Mouse (Mus musculus) forebrain, embryonic 14.5 days (tissue): Measurements from ENCODE around the gene Thap12. TPM values are rescaled to one million over a fixed set of nuclear protein-coding genes. Genes with fewer than 3 reads are reported as not detected.

Experiments used
- ATAC-seq: fragments of 200-750 bp; cut with Nextera tagmentation; 2 replicates; pipeline ENCODE4 v1.8.0; 2017; ENCODE audit warnings: mild to moderate bottlenecking, moderate library complexity
- DNase-seq: peaks from one replicate; pipeline ENCODE4 v3.0.0-alpha.2; 2015; ENCODE audit warnings: low spot score
- H3K27ac ChIP-seq: fragments of 300-500 bp; sonication (generic); 2 replicates; pipeline ENCODE4 v1.5.1; 2014; ENCODE audit warnings: low read depth, mild to moderate bottlenecking, control low read depth, low read length, moderate library complexity
- H3K27me3 ChIP-seq: fragments of 300-500 bp; sonication (generic); replicated peaks from 2 replicates; pipeline ENCODE4 v1.6.1; 2014; ENCODE audit warnings: low read length, control low read depth, mixed read lengths; ENCODE audit not compliant: control insufficient read depth, insufficient read depth
- H3K36me3 ChIP-seq: fragments of 300-500 bp; sonication (generic); 2 replicates; pipeline ENCODE4 v1.6.1; 2014; ENCODE audit warnings: low read length, control low read depth; ENCODE audit not compliant: control insufficient read depth, insufficient read depth
- H3K4me1 ChIP-seq: fragments of 300-500 bp; sonication (generic); 2 replicates; pipeline ENCODE4 v1.6.1; 2014; ENCODE audit warnings: antibody characterized with exemption, low read length, control low read depth; ENCODE audit not compliant: control insufficient read depth, insufficient read depth
- H3K4me2 ChIP-seq: fragments of 300-500 bp; sonication (generic); 2 replicates; pipeline ENCODE4 v1.6.1; 2014; ENCODE audit warnings: mild to moderate bottlenecking, control low read depth, low read length
- H3K4me3 ChIP-seq: fragments of 300-500 bp; sonication (generic); 2 replicates; pipeline ENCODE4 v1.5.1; 2014; ENCODE audit warnings: low read depth, low read length, control low read depth
- H3K9ac ChIP-seq: fragments of 300-500 bp; sonication (generic); 2 replicates; pipeline ENCODE4 v1.6.1; 2014; ENCODE audit warnings: mild to moderate bottlenecking, low read length, control low read depth, moderate library complexity
- H3K9me3 ChIP-seq: fragments of 300-500 bp; sonication (generic); replicated peaks from 2 replicates; pipeline ENCODE4 v1.6.1; 2016; ENCODE audit warnings: low read length, control low read depth, mixed read lengths; ENCODE audit not compliant: control insufficient read depth
- WGBS: fragments of 180-500 bp; shearing (Covaris S2); extraction: QIAGEN DNeasy Blood & Tissue Kit; methylation state at CpG from one replicate; pipeline ENCODE4 v1.1.7; 2014; 5-methylcytosine and 5-hydroxymethylcytosine counted together
- polyA plus RNA-seq: library from polyadenylated mRNA; unstranded; fragments of >200 nt; fragmentation: Nextera tagmentation; extraction: Ambion mirVana; gene quantifications from 2 replicates; pipeline ENCODE4 v1.2.1, GENCODE M21; 2014

Thap12 gene
- polyA plus RNA-seq, 1 experiment from 2014 or later: 42.5 TPM

DNA sequence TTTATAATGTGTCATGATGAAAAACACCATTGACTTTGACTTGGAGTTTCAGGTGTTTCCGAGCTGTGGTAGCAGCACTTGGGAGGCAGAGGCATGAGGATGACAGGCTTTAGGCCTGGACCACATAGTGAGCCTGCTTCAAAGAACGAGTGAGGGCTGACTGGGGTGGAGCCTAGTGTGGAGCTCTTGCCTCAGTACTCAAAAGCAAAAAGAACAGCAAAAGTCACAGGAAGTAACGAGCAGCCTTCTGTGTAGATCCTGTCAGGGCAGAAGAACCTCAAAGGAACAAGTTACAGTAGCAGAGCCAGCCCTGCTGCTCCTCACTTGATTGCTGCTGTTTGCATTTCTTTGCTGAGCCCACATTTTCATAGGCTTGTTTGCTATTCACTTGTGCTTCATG, 14.5 kb downstream of the Thap12 start:
- no peak for DNase-seq
- Histone ChIP-seq H3K27ac (no peak overlapping the region), H3K27me3 (no peaks in the 10 kb centered on the region), H3K9ac (no peak overlapping the region), H3K4me2 (no peak overlapping the region), H3K4me3 (no peak overlapping the region), H3K9me3 (no peaks in the 10 kb centered on the region), H3K36me3 (peaks cover 55% of the 10 kb centered on the region), H3K4me1 (0 out of 2 replicates have a peak, but pooled peaks cover 4% of the 10 kb centered on the region)
- ATAC-seq: no peak
- WGBS: 68% methylated on average over 3 of the region's 3 CpGs

DNA sequence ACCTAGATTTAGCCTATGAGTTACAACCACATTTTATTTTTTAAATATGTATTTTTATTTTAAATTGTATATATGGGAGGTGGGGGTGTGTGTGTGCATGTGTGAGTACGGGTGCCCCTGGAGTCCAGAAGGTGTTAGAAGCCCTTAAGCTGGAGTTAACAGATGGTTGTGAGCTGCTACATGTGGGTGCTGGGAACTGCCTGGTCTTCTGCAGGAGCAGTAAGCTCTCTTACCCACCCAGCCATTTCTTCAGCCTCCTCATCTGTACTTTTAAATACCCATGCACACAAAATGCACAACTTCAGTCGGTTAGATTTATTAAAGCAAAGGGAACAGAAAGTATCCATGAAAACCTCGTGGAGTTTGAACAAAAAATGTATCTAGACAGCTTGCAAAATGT, 16.9 kb downstream of the Thap12 start:
- H3K9ac ChIP-seq: no peak overlapping the region
- H3K36me3 ChIP-seq: peaks cover 36% of the 10 kb centered on the region
- no peak for ATAC-seq
- H3K4me1 ChIP-seq: 0 out of 2 replicates have a peak, but pooled peaks cover 4% of the 10 kb centered on the region
- no peaks in the 10 kb centered on the region for H3K9me3 ChIP-seq
- H3K27ac ChIP-seq: no peak overlapping the region
- 89% methylated on average over 3 of the region's 3 CpGs for WGBS
- no peak for DNase-seq
- H3K4me3 ChIP-seq: no peak overlapping the region
- no peaks in the 10 kb centered on the region for H3K27me3 ChIP-seq
- no peak overlapping the region for H3K4me2 ChIP-seq

DNA sequence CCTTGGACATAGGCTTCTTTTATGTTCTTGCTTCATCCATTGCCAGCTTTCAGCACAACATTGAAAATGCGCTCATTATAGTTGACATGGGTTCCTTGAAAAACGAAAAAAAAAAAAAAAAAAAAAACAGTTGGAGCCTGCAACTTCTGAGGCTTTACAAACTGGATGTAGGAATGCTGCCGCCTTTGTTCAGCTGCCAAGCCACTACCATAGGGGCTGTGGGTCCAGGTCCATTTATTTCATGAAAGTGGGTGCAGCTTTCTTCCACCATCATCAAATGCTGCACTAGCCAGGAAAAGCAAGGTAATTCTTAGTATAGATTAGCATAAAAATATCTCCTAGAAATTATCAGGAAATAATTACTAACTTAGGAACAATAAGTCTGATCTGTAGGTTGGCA, 17.8 kb downstream of the Thap12 start:
- ATAC-seq (no peak), DNase-seq (peak; percentile 60)
- H3K36me3 ChIP-seq: peaks cover 26% of the 10 kb centered on the region
- no peak overlapping the region for H3K9ac ChIP-seq
- H3K4me2 ChIP-seq: no peak overlapping the region
- H3K27me3 ChIP-seq: no peaks in the 10 kb centered on the region
- 22% methylated on average over 3 of the region's 3 CpGs for WGBS
- H3K4me3 ChIP-seq: no peak overlapping the region
- H3K9me3 ChIP-seq: no peaks in the 10 kb centered on the region
- no peak overlapping the region for H3K27ac ChIP-seq
- 0 out of 2 replicates have a peak, but pooled peaks cover 4% of the 10 kb centered on the region for H3K4me1 ChIP-seq

DNA sequence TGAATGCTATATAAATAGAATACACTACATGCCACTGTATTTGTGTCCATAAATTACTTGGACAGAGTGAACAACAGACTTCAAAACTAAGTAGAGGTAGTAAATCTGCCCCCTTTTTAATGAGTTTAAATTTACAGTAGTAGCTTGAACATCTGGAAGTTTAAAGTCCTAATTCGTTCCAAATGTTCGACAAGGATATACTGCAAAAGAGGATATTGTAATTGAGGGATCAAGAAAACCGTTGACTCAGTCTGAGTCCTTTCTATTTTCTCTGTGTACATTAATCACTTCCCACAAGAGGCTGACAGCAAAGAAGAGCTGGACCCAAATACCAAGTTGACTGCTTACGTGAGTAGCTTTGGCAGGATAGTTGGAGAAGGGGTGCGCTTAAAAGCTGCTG, 18.3 kb downstream of the Thap12 start:
- DNase-seq (no peak), ATAC-seq (no peak)
- H3K27me3 ChIP-seq: no peaks in the 10 kb centered on the region
- 0 out of 2 replicates have a peak, but pooled peaks cover 4% of the 10 kb centered on the region for H3K4me1 ChIP-seq
- H3K36me3 ChIP-seq: peaks cover 22% of the 10 kb centered on the region
- 67% methylated on average over 5 of the region's 5 CpGs for WGBS
- H3K27ac ChIP-seq: no peak overlapping the region
- H3K9ac ChIP-seq: no peak overlapping the region
- H3K4me2 ChIP-seq: no peak overlapping the region
- H3K4me3 ChIP-seq: no peak overlapping the region
- no peaks in the 10 kb centered on the region for H3K9me3 ChIP-seq

DNA sequence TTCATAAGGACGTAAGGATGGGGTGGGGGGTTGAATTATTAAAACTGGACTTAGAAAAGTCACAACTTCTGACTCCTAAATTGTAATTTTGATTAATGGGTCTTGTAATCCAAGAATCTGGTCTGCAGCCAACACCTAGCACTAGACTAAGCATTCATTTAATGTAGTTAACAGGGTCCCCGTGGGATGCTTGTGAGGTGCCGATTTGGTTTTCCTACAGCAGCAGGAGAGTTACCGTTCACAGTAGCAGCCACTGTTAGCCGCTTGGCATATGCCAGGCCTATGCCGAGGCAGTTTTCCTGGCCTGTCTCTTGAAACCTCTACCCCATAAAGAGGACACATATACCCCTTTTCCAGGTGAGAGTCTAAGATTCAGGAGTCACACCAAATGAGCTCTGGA, 18.7 kb downstream of the Thap12 start:
- Histone ChIP-seq H3K27ac (no peak overlapping the region), H3K9ac (no peak overlapping the region), H3K27me3 (no peaks in the 10 kb centered on the region), H3K36me3 (peaks cover 17% of the 10 kb centered on the region), H3K4me2 (no peak overlapping the region), H3K4me3 (no peak overlapping the region), H3K4me1 (0 out of 2 replicates have a peak, but pooled peaks cover 4% of the 10 kb centered on the region), H3K9me3 (no peaks in the 10 kb centered on the region)
- no peak for DNase-seq
- ATAC-seq: no peak
- 58% methylated on average over 6 of the region's 6 CpGs for WGBS

DNA sequence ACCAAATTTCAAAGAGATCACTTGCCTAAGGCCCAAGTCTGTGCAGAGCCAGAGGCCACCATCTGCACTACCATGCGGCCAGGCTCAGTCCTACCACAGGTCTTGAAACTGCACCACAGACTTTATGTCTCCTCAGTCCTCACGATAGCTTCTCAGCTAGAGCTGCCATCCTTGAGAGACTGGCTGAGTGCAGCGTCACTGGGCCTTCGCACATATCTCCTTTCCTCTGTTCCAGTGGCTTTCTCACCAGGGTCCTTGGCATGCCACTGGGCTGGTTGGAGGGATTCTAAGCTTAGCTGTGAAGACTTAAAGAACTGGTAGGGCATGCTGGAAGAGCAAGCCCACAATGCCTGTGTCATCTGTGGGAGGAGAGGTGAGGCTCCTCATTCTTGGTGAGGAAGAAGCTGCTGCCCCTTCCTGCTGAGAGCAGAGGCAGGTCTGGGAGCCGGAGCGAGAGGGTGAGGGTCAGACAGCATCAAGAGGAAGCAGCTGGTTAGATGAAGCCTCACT, 22.8 kb downstream of the Thap12 start:
- Histone ChIP-seq H3K36me3 (no peaks in the 10 kb centered on the region), H3K4me1 (no peaks in the 10 kb centered on the region), H3K27ac (no peak overlapping the region), H3K27me3 (no peaks in the 10 kb centered on the region), H3K9me3 (no peaks in the 10 kb centered on the region), H3K4me2 (no peak overlapping the region), H3K4me3 (no peak overlapping the region), H3K9ac (no peak overlapping the region)
- no peak for DNase-seq
- no peak for ATAC-seq
- WGBS: 90% methylated on average over 6 of the region's 6 CpGs

DNA sequence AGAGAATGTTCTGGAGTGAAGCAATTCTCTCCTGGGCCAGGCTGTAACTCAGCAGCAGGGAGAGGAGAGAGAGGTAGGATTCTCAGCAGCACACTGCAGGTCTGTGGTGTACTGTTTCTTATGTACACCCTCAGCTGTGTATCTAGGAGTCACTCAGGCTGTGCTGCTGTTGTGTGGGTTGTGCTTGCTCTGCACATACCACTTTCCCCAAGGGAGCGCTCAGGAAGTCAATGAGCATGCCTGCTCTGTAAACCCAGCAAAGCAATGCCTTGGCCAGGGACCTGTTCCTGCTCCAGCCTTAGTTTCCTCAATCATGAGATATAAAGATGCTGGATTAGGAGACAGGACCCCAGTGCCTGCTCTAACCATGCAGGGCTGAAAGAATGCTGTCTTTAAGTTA, 25.1 kb downstream of the Thap12 start:
- Histone ChIP-seq H3K36me3 (no peaks in the 10 kb centered on the region), H3K4me2 (no peak overlapping the region), H3K4me1 (no peaks in the 10 kb centered on the region), H3K27ac (no peak overlapping the region), H3K4me3 (no peak overlapping the region), H3K9ac (no peak overlapping the region), H3K9me3 (no peaks in the 10 kb centered on the region), H3K27me3 (no peaks in the 10 kb centered on the region)
- ATAC-seq: no peak
- 95% methylated on average over 1 of the region's 1 CpGs for WGBS
- no peak for DNase-seq

DNA sequence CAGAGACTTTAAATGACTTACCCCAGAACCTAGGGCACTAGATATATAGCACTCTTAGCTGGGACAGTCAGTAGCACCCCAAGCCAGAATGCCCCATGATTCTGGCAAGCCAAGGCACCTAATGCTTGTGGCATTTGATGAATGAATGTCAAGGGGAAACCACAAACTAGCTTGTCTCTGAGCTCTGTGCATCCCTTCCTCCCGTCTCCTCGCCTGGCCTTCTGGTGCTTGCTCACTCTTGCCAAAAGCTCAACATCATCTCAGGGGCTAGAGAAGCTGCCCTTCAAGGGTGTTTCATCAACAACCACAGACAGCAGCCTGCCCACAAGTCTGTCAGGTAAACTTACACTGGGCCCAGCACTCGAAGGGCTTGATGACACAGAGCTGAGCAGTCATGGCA, 25.6 kb downstream of the Thap12 start:
- Histone ChIP-seq H3K9ac (no peak overlapping the region), H3K27me3 (no peaks in the 10 kb centered on the region), H3K4me1 (no peaks in the 10 kb centered on the region), H3K36me3 (no peaks in the 10 kb centered on the region), H3K27ac (no peak overlapping the region), H3K4me2 (no peak overlapping the region), H3K9me3 (no peaks in the 10 kb centered on the region), H3K4me3 (no peak overlapping the region)
- ATAC-seq: no peak
- DNase-seq: no peak
- WGBS: 77% methylated on average over 3 of the region's 3 CpGs

DNA sequence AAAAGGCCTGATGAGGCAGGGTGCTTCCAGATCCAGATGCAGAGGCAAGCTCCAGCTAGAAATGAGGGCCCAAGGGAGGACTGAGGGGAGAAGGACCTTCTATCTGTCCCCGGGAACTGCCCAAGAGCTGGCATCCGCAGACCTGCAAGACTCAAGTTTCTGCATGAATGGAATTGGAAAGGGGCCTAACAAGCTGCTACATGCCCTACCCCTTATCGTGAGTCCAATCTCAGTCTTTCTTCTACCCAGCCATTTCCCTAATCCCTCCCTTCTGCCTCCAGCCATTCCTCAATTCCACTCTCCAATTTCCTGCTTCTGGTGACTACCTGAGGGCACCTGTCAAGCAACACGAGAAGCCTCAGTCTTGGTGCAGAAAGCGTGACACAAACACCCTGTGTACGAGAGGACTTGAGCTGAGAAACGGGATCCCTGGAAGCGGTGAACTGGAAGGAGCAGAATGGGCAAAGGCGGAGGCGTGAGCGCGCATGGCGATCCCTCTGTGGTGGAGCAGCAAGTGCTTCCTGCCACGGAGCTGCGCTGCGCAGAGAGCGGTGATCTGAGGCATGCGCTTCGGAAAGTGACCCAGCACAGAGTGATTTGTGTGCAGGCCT, 26.9 kb downstream of the Thap12 start:
- Histone ChIP-seq H3K9ac (peak overlapping the region; percentile 25; the same call in 1 of the 2 replicates), H3K27me3 (no peaks in the 10 kb centered on the region), H3K27ac (no peak overlapping the region), H3K36me3 (no peaks in the 10 kb centered on the region), H3K9me3 (no peaks in the 10 kb centered on the region), H3K4me3 (peak overlapping the region; percentile 10; the same call in 1 of the 2 replicates), H3K4me2 (peak overlapping the region; percentile 43), H3K4me1 (no peaks in the 10 kb centered on the region)
- DNase-seq (peak; percentile 37), ATAC-seq (peak; percentile 20; the same call in 1 of the 2 replicates)
- WGBS: 6% methylated on average over 19 of the region's 19 CpGs
